In genomic region chr6:37589340-37589962, GRCm38 (mm10) we compare ENCODE assay signal across 8 mouse cellular contexts. TPM values are rescaled to one million over a fixed set of nuclear protein-coding genes. Genes with fewer than 3 reads are reported as not detected.
A peak's percentile ranks its signal among the peaks of the same experiment; 100 is the strongest.
DNase-seq lines count a peak whose midpoint lies in the region; ATAC-seq and TF ChIP-seq lines count a peak whose summit lies in the region.

No protein-coding gene starts in this region.

- H3K4me3 ChIP-seq in gastrocnemius, adult 2 months, result no peak overlapping the region
- no peak overlapping the region for H3K4me3 ChIP-seq in intestine, embryonic 16.5 days (ENCODE audit: low read length)
- no peak overlapping the region for H3K4me3 ChIP-seq in midbrain, embryonic 14.5 days (replicated peaks; ENCODE audit: low read depth, low read length)

- peak; percentile 74 for ATAC-seq in activated CD4-positive, CD25-positive, alpha-beta regulatory T cell, adult 4 months
- ATAC-seq in intestine, embryonic 16.5 days, result peak; percentile 49; the same call in 1 of the 2 replicates
- ATAC-seq in midbrain, embryonic 14.5 days (ENCODE audit: low FRiP score, low TSS enrichment), result peak; percentile 78

- TF ChIP-seq CTCF in gastrocnemius, adult 2 months (IDR thresholded peaks at IDR 0.05), result peak; percentile 71

- intact Hi-C loops in gastrocnemius, adult 2 months (cut with DNase I), result loop anchor here (1.0 to 10.0 kb wide), 2 partner anchors 365 to 477 kb away; no protein-coding TSS in a partner anchor
- intact Hi-C loops in left cerebral cortex, postnatal 14 days (cut with DNase I), result no loop called here

- no peaks in the 10 kb centered on the region for H3K36me3 ChIP-seq in intestine, embryonic 16.5 days (ENCODE audit: control insufficient read depth, insufficient read depth, low read length)
- H3K36me3 ChIP-seq in midbrain, embryonic 14.5 days (ENCODE audit: control insufficient read depth, insufficient read depth, low read length), result no peaks in the 10 kb centered on the region

- no peak overlapping the region for H3K9ac ChIP-seq in intestine, embryonic 16.5 days (ENCODE audit: low read depth, low read length)
- no peak overlapping the region for H3K9ac ChIP-seq in midbrain, embryonic 14.5 days (replicated peaks; ENCODE audit: low read length)

- peaks cover 6% of the 10 kb centered on the region for H3K4me1 ChIP-seq in intestine, embryonic 16.5 days (ENCODE audit: control insufficient read depth, insufficient read depth, low read length)
- H3K4me1 ChIP-seq in midbrain, embryonic 14.5 days (ENCODE audit: control insufficient read depth, insufficient read depth, low read length), result peaks cover 38% of the 10 kb centered on the region

- no peaks in the 10 kb centered on the region for H3K27me3 ChIP-seq in intestine, embryonic 16.5 days (replicated peaks; ENCODE audit: control insufficient read depth, insufficient read depth, low read length)
- H3K27me3 ChIP-seq in midbrain, embryonic 14.5 days (ENCODE audit: control insufficient read depth, insufficient read depth, low read length), result no peaks in the 10 kb centered on the region

- H3K9me3 ChIP-seq in intestine, embryonic 16.5 days (ENCODE audit: control insufficient read depth, low read length), result no peaks in the 10 kb centered on the region
- H3K9me3 ChIP-seq in midbrain, embryonic 14.5 days (ENCODE audit: control insufficient read depth, low read length), result no peaks in the 10 kb centered on the region

- 28% methylated on average over 4 of the region's 4 CpGs for WGBS in intestine, embryonic 16.5 days
- WGBS in midbrain, embryonic 14.5 days, result 2% methylated on average over 4 of the region's 4 CpGs

- no peak overlapping the region for H3K27ac ChIP-seq in gastrocnemius, adult 2 months
- H3K27ac ChIP-seq in intestine, embryonic 16.5 days (ENCODE audit: low read length), result no peak overlapping the region
- H3K27ac ChIP-seq in midbrain, embryonic 14.5 days (replicated peaks; ENCODE audit: low read depth, low read length), result peak overlapping the region; percentile 86

- peak; percentile 44 for DNase-seq in 3134 (ENCODE audit: extremely low read depth, insufficient read length, low spot score)
- DNase-seq in cerebellum, postnatal 4 days (ENCODE audit: low spot score in 2 of 2), result peak; percentile 52 to 82
- peak; percentile 68 for DNase-seq in gastrocnemius, adult 2 months
- peak; percentile 78 to 92 for DNase-seq in left cerebral cortex, postnatal 14 days (ENCODE audit: low spot score in 2 of 2)
- DNase-seq in midbrain, embryonic 14.5 days, result peak; percentile 97
- DNase-seq in skeletal muscle tissue, adult 2 months (ENCODE audit: low read depth, low spot score), result peak; percentile 68

- H3K4me2 ChIP-seq in intestine, embryonic 16.5 days (ENCODE audit: low read depth, low read length), result no peak overlapping the region
- H3K4me2 ChIP-seq in midbrain, embryonic 14.5 days (ENCODE audit: low read length), result peak overlapping the region; percentile 20; the same call in 1 of the 2 replicates

RNA-seq across cellular contexts. Expression of gene Akr1d1, which starts 59.5 kb away (rescaled TPM):
- polyA plus RNA-seq in activated CD4-positive, CD25-positive, alpha-beta regulatory T cell, adult 4 months (2017; shearing (Covaris generic)), result not detected
- total RNA-seq in gastrocnemius, adult 2 months (2021), result not detected
- 0.45 and 0.54 TPM in 2 replicates for polyA plus RNA-seq in intestine, embryonic 16.5 days (2015; fragmentation: Nextera tagmentation; extraction: Ambion mirVana)
- total RNA-seq in left cerebral cortex, postnatal 14 days (2021), result not detected
- polyA plus RNA-seq in midbrain, embryonic 14.5 days (2014; fragmentation: Nextera tagmentation; extraction: Ambion mirVana), result not detected in 2 replicates

Comparison
In these comparisons a context has a peak if more than half of its experiments do, and no peak if none do; other contexts are left out.
1. DNase-seq: peak in every context shown above with its lines; median percentile 97 in midbrain, embryonic 14.5 days; 85 in left cerebral cortex, postnatal 14 days; 68 in gastrocnemius, adult 2 months; 68 in skeletal muscle tissue, adult 2 months; 67 in cerebellum, postnatal 4 days; 44 in 3134.